27 mouse cellular contexts compared by ENCODE assay signal in genomic region chr17:56913444-56913843, GRCm38 (mm10). TPM values are rescaled to one million over a fixed set of nuclear protein-coding genes. Genes with fewer than 3 reads are reported as not detected.
DNase-seq lines count a peak whose midpoint lies in the region; ATAC-seq lines count a peak whose summit lies in the region.
"Had no signal": no experiment of that assay in that cellular context is flagged by ENCODE, and none has a peak within 500 bp of the region (broad histone marks: within the 10 kb centered on the region; RNA-seq: fewer than 3 reads in every experiment).

No protein-coding gene starts in this region.

- no peaks in the 10 kb centered on the region for H3K9me3 ChIP-seq in midbrain, embryonic 11.5 days (ENCODE audit: control insufficient read depth, low read length)
- H3K9me3 ChIP-seq in midbrain, embryonic 14.5 days (ENCODE audit: control insufficient read depth, low read length): no peaks in the 10 kb centered on the region
- no peaks in the 10 kb centered on the region for H3K9me3 ChIP-seq in forebrain, embryonic 14.5 days (replicated peaks; ENCODE audit: control insufficient read depth, low read length)
- H3K9me3 ChIP-seq: embryonic facial prominence, embryonic 13.5 days; forebrain, embryonic 12.5 days; G1E; heart, embryonic 12.5 days; hindbrain, embryonic 15.5 days had no signal

- peaks cover 18% of the 10 kb centered on the region for H3K36me3 ChIP-seq in midbrain, embryonic 11.5 days (ENCODE audit: control insufficient read depth, insufficient read depth, low read length)
- H3K36me3 ChIP-seq in midbrain, embryonic 14.5 days (ENCODE audit: control insufficient read depth, insufficient read depth, low read length): peaks cover 74% of the 10 kb centered on the region
- peaks cover 80% of the 10 kb centered on the region for H3K36me3 ChIP-seq in forebrain, embryonic 14.5 days (ENCODE audit: control insufficient read depth, insufficient read depth, low read length)

- H3K27ac ChIP-seq in midbrain, embryonic 11.5 days (ENCODE audit: low read depth, low read length): no peak overlapping the region
- no peak overlapping the region for H3K27ac ChIP-seq in midbrain, embryonic 14.5 days (replicated peaks; ENCODE audit: low read depth, low read length)
- H3K27ac ChIP-seq in forebrain, embryonic 14.5 days (ENCODE audit: low read depth, low read length): no peak overlapping the region
- H3K27ac ChIP-seq: embryonic facial prominence, embryonic 13.5 days; forebrain, embryonic 12.5 days; hindbrain, embryonic 15.5 days had no signal

- H3K4me2 ChIP-seq in midbrain, embryonic 11.5 days: no peak overlapping the region
- no peak overlapping the region for H3K4me2 ChIP-seq in midbrain, embryonic 14.5 days (ENCODE audit: low read length)
- H3K4me2 ChIP-seq in forebrain, embryonic 14.5 days (ENCODE audit: low read length): no peak overlapping the region
- H3K4me2 ChIP-seq: embryonic facial prominence, embryonic 13.5 days; forebrain, embryonic 12.5 days; heart, embryonic 12.5 days; hindbrain, embryonic 15.5 days had no signal

- no peaks in the 10 kb centered on the region for H3K4me1 ChIP-seq in midbrain, embryonic 11.5 days (ENCODE audit: control insufficient read depth, insufficient read depth, low read length)
- no peaks in the 10 kb centered on the region for H3K4me1 ChIP-seq in midbrain, embryonic 14.5 days (ENCODE audit: control insufficient read depth, insufficient read depth, low read length)
- H3K4me1 ChIP-seq in forebrain, embryonic 14.5 days (ENCODE audit: control insufficient read depth, insufficient read depth, low read length): no peaks in the 10 kb centered on the region
- H3K4me1 ChIP-seq: embryonic facial prominence, embryonic 13.5 days; forebrain, embryonic 12.5 days; hindbrain, embryonic 15.5 days had no signal

- no peaks in the 10 kb centered on the region for H3K27me3 ChIP-seq in midbrain, embryonic 11.5 days (ENCODE audit: control insufficient read depth, insufficient read depth, low read length)
- no peaks in the 10 kb centered on the region for H3K27me3 ChIP-seq in midbrain, embryonic 14.5 days (ENCODE audit: control insufficient read depth, insufficient read depth, low read length)
- no peaks in the 10 kb centered on the region for H3K27me3 ChIP-seq in forebrain, embryonic 14.5 days (replicated peaks; ENCODE audit: control insufficient read depth, insufficient read depth, low read length)
- H3K27me3 ChIP-seq: embryonic facial prominence, embryonic 13.5 days; forebrain, embryonic 12.5 days; heart, embryonic 12.5 days; hindbrain, embryonic 15.5 days had no signal

- H3K9ac ChIP-seq in midbrain, embryonic 11.5 days (ENCODE audit: low read length): no peak overlapping the region
- H3K9ac ChIP-seq in midbrain, embryonic 14.5 days (replicated peaks; ENCODE audit: low read length): no peak overlapping the region
- H3K9ac ChIP-seq in forebrain, embryonic 14.5 days (ENCODE audit: low read length): no peak overlapping the region
- H3K9ac ChIP-seq: embryonic facial prominence, embryonic 13.5 days; forebrain, embryonic 12.5 days; forebrain, postnatal 0 days; heart, embryonic 12.5 days; hindbrain, embryonic 15.5 days had no signal

- DNase-seq in midbrain, embryonic 11.5 days (ENCODE audit: low spot score, missing footprints): peak; percentile 69
- no peak for DNase-seq in midbrain, embryonic 14.5 days
- DNase-seq in CD4-positive helper T cell, adult 2 months (ENCODE audit: low read depth, low spot score): peak; percentile 34
- no peak for DNase-seq in forebrain, embryonic 14.5 days (ENCODE audit: low spot score)
- DNase-seq in urinary bladder, postnatal 10 days (ENCODE audit: low spot score): no peak
- DNase-seq in cerebellum, adult 9-11 months: no peak
- DNase-seq: adrenal gland, postnatal 10 days; cerebellum, adult 11 months; cerebellum, adult 8-10 months; cerebellum, postnatal 25 days; forebrain, postnatal 0 days; gastrocnemius, postnatal 14 days; heart, postnatal 36 days had no signal

- no peak overlapping the region for H3K4me3 ChIP-seq in midbrain, embryonic 11.5 days (ENCODE audit: low read depth, low read length)
- H3K4me3 ChIP-seq in midbrain, embryonic 14.5 days (replicated peaks; ENCODE audit: low read depth, low read length): no peak overlapping the region
- H3K4me3 ChIP-seq in forebrain, embryonic 14.5 days (ENCODE audit: low read depth, low read length): no peak overlapping the region
- H3K4me3 ChIP-seq: embryonic facial prominence, embryonic 13.5 days; forebrain, embryonic 12.5 days; heart, embryonic 12.5 days; hindbrain, embryonic 15.5 days had no signal

- ATAC-seq in midbrain, embryonic 11.5 days (ENCODE audit: low FRiP score): no peak
- no peak for ATAC-seq in midbrain, embryonic 14.5 days (ENCODE audit: low FRiP score, low TSS enrichment)
- ATAC-seq in activated CD4-positive, CD25-positive, alpha-beta regulatory T cell, adult 4 months: peak; percentile 75
- peak; percentile 49 for ATAC-seq in megakaryocyte progenitor cell, adult 5-6 weeks (replicated peaks; ENCODE audit: poor library complexity)
- ATAC-seq in forebrain, embryonic 14.5 days: no peak
- ATAC-seq: forebrain, postnatal 0 days had no signal

RNA-seq across cellular contexts. Expression of gene Mllt1, which starts 21.8 kb away (rescaled TPM):
- polyA plus RNA-seq in midbrain, embryonic 11.5 days (2014; fragmentation: Nextera tagmentation; extraction: Ambion mirVana): 26.3 and 29.0 TPM in 2 replicates
- 64.3 and 66.3 TPM in 2 replicates for polyA plus RNA-seq in midbrain, embryonic 14.5 days (2014; fragmentation: Nextera tagmentation; extraction: Ambion mirVana)
- 1 to 10 TPM; 4.6 to 6.4 TPM for polyA plus RNA-seq in activated CD4-positive, CD25-positive, alpha-beta regulatory T cell, adult 4 months (2017; shearing (Covaris generic))
- total RNA-seq in megakaryocyte progenitor cell, adult 5-6 weeks (2015): 15.5 and 18.2 TPM in 2 replicates
- 18.2 and 20.7 TPM in 2 replicates for total RNA-seq in megakaryocyte progenitor cell, adult 5-6 weeks (2017)
- polyA plus RNA-seq in forebrain, embryonic 14.5 days (2014; fragmentation: Nextera tagmentation; extraction: Ambion mirVana): 45.6 and 52.3 TPM in 2 replicates

RNA-seq across cellular contexts. Expression of gene 1700061G19Rik, which starts 38.2 kb away (rescaled TPM):
- 0.11 and 0.25 TPM in 2 replicates for polyA plus RNA-seq in midbrain, embryonic 11.5 days (2014; fragmentation: Nextera tagmentation; extraction: Ambion mirVana)
- polyA plus RNA-seq in midbrain, embryonic 14.5 days (2014; fragmentation: Nextera tagmentation; extraction: Ambion mirVana): 0.18 and 0.36 TPM in 2 replicates
- under 1 TPM; 0.28 to 0.37 TPM for polyA plus RNA-seq in activated CD4-positive, CD25-positive, alpha-beta regulatory T cell, adult 4 months (2017; shearing (Covaris generic))
- 0.07 TPM in 1 of 2 replicates, not detected in the other for total RNA-seq in megakaryocyte progenitor cell, adult 5-6 weeks (2015)
- total RNA-seq in megakaryocyte progenitor cell, adult 5-6 weeks (2017): not detected in 2 replicates
- polyA plus RNA-seq in forebrain, embryonic 14.5 days (2014; fragmentation: Nextera tagmentation; extraction: Ambion mirVana): 0.08 and 0.19 TPM in 2 replicates
- total RNA-seq: gastrocnemius, adult 18-20 months; gastrocnemius, postnatal 14 days; heart, adult 8-10 months; heart, postnatal 36 days had no signal
- polyA plus RNA-seq: G1E had no signal

RNA-seq across cellular contexts. Expression of gene Acsbg2, which starts 39.2 kb away (rescaled TPM):
- polyA plus RNA-seq in midbrain, embryonic 11.5 days (2014; fragmentation: Nextera tagmentation; extraction: Ambion mirVana): not detected in 2 replicates
- not detected in 2 replicates for polyA plus RNA-seq in midbrain, embryonic 14.5 days (2014; fragmentation: Nextera tagmentation; extraction: Ambion mirVana)
- polyA plus RNA-seq in activated CD4-positive, CD25-positive, alpha-beta regulatory T cell, adult 4 months (2017; shearing (Covaris generic)): under 1 TPM in 1 of 2 experiments, not detected in 1; 0.21 TPM
- not detected in 2 replicates for total RNA-seq in megakaryocyte progenitor cell, adult 5-6 weeks (2015)
- not detected in 2 replicates for total RNA-seq in megakaryocyte progenitor cell, adult 5-6 weeks (2017)
- not detected in 2 replicates for polyA plus RNA-seq in forebrain, embryonic 14.5 days (2014; fragmentation: Nextera tagmentation; extraction: Ambion mirVana)
- total RNA-seq: forebrain, postnatal 0 days; gastrocnemius, adult 18-20 months; gastrocnemius, postnatal 14 days; granulocyte monocyte progenitor cell, adult 5-6 weeks; heart, adult 8-10 months; heart, postnatal 36 days had no signal
- polyA plus RNA-seq: brain, embryonic 14.5 days; C2C12; embryonic facial prominence, embryonic 13.5 days; forebrain, embryonic 12.5 days; forebrain, postnatal 0 days; G1E; heart, embryonic 12.5 days; heart, embryonic 16.5 days; hindbrain, embryonic 11.5 days; hindbrain, embryonic 15.5 days had no signal

Comparison
In these comparisons a context has a peak if more than half of its experiments do, and no peak if none do; other contexts are left out.
1. DNase-seq: peak in midbrain, embryonic 11.5 days (single experiment) and CD4-positive helper T cell, adult 2 months (single experiment); none in midbrain, embryonic 14.5 days (single experiment), forebrain, embryonic 14.5 days (single experiment), urinary bladder, postnatal 10 days (single experiment) and cerebellum, adult 9-11 months (single experiment).
2. ATAC-seq: peak in activated CD4-positive, CD25-positive, alpha-beta regulatory T cell, adult 4 months (single experiment) and megakaryocyte progenitor cell, adult 5-6 weeks (single experiment); none in midbrain, embryonic 11.5 days (single experiment), midbrain, embryonic 14.5 days (single experiment) and forebrain, embryonic 14.5 days (single experiment).